Mouse (Mus musculus): Measurements from ENCODE around the gene Tmem88b.
"Not testable (repeated sequence)": the region's sequence is repeated elsewhere in the genome, so short reads cannot be mapped to it uniquely, and the experiment has no call there.

Tmem88b gene

DNA sequence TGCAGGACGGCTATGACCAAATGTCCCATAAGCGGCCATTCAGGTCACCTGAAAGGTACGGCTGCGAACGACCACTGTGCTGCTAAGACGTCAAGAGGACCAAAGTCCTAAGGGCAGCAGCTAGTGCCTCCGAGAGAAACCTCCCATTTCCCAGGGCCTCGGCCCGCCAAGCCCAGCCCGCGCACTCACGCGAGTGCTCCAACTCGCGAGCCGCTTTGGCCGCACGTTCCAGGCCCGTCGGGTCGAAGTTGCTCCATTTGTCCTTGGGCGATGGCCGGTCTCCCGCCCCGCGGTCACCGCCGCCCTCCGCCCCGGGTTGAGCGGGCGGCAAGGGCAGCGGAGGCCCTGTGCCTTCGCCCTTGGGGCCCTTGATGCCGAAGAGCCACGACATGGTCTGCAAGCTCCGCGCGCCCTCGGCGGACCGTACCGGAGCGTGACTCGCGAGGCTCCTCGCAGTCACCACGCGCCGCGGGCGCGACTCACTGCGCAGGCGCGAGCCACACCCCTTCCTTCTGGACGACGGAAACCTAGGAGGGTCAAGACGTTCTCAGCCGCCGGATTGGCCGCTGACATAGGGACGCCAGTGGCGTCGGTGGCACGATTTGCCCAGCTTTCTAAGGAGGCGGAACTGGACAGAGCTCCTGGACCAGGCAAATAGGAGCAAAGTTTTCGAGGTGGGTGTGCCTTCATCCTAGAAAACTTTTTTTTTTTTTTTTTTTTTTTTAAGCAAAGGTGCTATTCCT, 24.9 kb downstream of the Tmem88b start, which contains the start of gene Atad3a:
TSS of gene Atad3a (minus strand) at position 481 of the 743 bp plus-strand sequence.
- DNase-seq (ENCODE audit: low spot score in 2 of 2), result peak; percentile 98

DNA sequence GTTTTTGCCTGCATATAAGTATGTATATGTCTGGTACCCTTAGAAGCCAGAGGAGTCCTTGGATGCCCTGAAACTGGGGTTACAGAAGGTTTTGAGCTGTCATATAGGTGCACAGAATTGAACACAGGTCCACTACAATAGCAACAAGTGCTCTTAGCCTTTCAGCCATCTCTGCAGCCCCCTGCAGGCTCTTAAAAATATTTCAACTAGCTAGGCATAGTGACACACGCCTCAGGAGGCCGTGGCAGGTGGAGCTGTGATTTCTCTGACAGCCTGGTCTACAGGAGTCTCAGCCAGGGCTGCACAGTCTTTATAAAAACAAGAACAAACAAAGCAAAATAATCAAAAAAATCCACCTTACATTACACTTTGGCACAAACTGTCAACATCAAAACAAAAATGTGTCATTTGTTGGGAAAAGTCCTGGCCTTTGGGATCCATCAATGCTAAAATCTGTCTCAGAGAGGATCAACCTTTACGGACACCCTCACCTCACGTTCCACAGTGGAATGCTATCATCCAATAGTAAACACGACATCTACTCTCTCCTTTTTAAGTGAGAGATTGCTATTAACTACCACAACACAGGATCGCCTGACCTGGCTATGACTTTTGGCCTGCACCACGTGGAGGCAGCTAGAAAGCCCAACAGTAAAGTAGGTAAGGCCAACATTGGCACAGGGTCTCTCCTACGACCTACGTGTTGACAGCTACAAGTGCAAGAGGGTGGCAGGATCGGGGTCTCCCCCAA, 25.6 kb downstream of the Tmem88b start:
- DNase-seq (ENCODE audit: low spot score in 2 of 2), result no peak

DNA sequence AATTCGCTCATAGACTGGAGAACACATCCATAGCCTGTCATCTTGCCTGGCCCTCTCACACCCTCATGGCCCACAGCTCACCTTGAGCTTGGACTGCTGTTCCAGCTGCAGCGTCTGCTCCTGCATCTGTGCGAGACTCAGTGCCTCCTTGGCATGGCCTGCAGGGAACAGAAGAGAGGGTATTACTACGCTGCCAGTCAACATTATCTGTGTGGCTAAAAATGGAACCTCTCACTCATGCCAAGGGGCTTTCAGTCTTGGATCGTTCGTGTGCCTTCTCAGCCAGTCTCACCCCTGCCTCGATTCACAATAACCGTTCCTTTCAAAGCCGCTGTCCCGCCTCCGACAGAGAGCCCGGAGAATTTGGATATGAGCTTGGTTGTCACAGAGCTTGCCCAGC, 28.7 kb downstream of the Tmem88b start:
- no peak for DNase-seq (ENCODE audit: low spot score in 2 of 2)

DNA sequence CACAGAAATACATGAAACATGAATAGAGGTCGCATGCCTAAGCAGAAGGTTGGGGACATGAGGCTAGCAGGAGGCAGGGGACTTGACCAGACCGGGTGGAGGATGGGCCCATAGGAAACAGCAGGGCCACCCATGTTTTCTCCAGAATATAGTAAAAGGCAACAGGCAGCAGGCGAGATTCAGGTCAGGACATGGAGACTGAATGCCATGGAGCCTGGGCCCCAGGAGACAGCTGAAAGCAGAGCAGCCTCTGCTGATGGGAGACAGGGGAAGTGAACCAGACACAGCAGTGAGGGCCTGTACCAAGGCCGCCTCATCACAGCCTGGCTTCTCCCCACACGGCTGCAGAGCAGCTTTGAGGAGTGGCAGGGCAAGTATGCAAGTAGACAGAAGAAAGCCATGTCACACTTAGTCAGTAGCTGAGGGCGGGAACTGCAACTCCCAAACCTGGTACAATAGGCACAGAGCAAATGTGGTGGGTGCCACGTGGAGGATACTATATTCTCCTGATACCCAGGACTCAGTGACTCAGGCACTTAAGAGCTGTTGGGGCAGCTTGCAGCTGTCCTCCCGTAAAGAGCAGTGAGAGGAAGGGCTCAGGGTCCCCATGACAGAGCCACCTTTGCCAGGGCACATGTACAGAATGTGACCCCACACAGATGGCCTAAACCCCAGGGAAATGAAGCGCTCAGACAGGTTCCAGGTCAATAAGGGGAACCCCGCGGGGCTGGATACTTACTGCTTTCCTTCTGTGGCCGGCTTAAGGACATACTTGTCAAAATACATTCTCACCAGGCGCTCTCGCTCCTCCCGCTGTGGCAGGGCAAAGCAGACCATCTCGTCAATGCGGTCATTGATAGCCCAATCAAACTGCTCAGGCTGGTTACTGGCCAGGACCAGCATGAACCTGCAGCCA, 38.8 kb downstream of the Tmem88b start:
- DNase-seq (ENCODE audit: low spot score in 2 of 2), result no peak

DNA sequence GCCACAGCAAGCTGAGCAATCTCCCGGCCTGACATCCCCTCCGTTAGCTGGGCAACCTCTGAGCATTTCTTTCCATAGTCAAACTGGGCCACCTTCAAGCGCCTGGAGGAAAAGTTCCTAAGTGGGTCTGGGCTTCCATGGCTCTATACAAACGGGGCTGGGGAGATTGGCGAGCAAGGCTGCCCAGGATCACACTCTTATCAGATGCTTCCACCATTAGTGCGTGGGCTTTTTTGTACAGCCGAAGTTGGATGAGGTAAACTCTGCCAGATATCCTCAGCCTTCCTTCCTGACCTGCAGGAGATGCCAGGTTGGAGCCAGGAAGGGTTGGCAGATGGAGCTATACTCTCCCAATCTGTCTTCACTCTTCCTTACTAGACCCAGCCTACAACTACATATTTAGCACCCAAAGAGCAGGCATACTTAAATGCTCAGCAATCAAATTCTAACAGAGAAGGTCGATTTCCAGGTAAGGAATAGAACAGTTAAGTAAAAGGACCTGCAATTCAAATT, 39.6 kb downstream of the Tmem88b start:
- no peak for DNase-seq (ENCODE audit: low spot score in 2 of 2)

DNA sequence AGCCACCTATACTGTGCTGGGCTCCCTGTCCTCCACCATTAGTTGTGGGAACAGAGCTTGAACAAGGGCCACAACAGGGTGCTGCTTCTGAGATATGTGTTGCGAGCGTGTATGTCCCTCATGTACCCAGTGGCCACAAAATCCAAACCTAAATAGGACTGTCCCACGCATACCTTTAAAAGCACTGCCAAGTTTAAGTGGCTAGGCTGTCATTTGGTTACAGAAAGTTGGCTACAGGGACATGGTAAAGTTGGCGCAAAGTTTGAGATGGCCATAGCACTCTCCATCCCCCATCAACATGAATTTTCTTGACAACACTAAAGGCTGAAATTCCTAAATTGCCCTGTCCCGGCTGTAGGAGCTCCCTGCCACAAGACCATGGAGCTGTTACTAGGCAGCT, 40.5 kb downstream of the Tmem88b start:
- no peak for DNase-seq (ENCODE audit: low spot score in 2 of 2)

DNA sequence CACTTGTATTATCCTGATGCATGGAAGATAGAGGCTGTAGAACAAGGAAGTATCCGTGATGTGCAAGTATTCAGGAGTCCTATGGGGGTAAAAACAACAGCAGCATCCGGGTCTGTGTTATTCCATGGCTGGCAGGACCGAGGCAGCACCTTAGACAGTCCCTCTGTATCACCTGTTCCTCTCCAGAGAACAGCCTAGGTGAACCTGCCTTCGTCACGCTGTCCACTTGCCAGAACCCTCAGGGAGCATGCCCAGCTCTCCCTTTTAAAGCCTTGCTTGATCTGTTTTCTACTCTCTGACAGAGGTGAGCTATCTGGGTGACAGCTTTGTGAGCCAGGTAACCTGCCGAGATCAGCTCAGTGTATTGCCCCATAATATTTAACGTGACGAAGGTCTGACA, 41.2 kb downstream of the Tmem88b start:
- DNase-seq (ENCODE audit: low spot score in 2 of 2), result no peak

DNA sequence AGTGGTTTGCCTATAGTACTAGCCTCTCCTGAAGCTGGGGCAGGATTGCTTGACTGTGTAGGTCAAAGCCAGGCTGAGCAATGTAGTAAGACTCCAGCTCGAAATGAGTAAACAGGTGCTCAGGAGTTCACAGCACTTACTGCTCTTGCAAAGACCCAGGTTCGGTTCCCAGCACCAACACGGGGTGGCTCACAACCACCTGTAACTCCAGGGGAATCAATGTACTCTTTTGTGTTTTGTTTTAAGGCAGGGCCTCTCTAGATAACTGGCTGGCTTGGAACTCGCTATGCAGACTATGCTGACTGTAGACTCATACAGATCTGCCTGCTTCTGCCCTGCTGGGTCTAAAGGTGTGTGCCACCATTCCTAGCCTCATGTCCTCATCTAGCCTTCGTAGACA, 43.0 kb downstream of the Tmem88b start:
- no peak for DNase-seq (ENCODE audit: low spot score in 2 of 2)

DNA sequence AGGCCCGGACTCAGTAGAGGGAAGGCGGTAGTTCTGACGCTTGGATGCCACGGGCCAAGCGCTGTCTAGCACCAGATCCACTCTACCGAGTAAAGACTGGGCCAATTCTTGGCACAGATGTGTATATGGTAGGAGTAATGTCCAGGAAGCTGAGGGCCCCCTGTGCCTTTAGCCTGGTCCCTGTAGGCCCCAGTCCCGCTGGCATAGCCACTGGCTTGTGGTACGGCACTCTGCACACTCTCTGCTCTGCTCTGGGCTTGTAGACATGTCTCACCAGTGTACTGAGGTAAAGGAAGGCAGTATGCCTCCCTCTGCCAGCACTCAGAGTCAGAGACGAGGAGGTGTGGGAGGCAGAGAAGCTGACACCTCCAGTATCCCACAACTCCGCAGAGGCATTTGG, 45.0 kb downstream of the Tmem88b start:
- DNase-seq (ENCODE audit: low spot score in 2 of 2), result not testable (repeated sequence)

DNA sequence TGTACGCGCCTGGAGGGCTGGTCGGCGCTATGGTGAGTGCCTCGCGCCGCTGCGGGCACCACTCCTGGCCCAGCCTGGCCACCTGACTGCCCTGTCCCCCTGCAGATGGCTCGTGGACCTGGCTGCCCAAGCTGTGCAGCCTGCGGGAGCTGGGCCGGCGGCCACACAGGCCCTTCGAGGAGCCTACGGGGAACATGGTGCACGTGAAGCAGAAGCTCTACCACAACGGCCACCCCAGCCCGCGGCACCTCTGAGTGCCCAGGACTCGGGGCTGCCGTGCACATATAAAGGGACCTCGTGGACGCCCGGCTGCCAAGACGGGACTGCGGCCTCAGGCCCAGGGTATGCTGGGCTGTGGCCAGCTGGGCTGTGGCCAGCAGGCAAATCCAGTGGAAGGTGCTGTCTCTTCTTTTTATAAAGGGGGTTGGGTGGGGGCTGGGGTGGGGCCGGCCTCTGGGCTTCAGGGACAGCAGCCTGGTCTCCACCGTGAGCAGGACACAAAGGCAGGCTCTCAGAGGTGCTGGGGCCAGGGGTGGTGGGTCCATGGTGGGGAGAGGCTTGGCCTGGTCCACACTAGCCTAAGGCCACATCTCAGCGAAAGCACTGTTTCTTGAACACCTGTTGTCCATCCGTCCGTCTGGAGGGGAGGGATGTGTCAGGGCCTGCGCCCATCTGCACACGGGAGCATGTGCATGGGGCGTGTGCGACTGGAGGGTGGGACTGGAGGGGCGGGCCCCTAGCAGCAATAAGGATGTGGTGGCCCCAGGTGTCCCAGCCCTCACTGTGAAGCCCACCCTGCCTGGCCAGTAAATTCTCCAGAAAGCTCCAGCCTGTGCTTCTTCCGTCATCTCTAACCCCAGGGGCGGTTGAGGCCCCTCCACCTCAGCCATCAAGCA, 45.7 kb downstream of the Tmem88b start:
- DNase-seq (ENCODE audit: low spot score in 2 of 2), result no peak

DNA sequence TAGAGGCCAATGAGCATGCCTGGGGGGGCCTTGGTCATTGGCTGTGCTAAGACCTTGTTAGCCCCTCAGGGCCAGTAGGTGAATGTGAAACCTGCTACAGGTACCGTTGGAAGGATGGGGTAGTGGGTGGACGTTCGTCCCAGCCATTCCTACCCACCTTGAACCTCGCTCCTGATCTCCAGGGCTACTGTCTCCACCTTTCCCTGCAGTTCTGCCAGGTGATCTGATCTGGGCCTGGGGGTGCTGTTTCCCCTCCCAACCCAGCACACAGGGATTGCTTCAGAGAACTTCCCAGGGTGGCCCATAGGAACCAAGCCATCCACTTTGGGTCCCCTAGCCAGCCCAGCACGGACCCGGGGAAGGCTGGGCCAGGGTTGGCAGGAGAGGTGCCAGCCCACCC, 46.5 kb downstream of the Tmem88b start:
- DNase-seq (ENCODE audit: low spot score in 2 of 2), result no peak

DNA sequence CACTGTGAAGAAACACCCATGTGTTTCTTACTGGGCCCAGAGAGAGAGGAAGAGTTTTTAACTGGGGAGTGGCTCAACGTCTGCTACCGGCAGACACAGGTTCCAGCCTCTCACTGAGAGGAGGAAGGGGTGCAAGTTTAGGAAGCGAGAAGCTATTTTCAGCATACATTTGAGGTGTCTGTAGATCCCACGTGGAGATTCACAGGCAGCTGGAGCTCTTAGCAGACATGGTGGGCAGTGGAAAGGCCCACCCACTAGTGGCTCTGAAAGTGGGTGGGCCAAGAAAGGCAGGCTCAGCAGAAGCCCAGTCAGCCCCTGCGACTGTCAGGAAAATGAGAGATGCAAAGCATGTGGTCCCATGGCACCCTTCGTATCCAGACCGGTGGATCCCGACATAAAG, 47.4 kb downstream of the Tmem88b start:
- DNase-seq (ENCODE audit: low spot score in 2 of 2), result peak in 1 of 2 experiments; percentile 73

DNA sequence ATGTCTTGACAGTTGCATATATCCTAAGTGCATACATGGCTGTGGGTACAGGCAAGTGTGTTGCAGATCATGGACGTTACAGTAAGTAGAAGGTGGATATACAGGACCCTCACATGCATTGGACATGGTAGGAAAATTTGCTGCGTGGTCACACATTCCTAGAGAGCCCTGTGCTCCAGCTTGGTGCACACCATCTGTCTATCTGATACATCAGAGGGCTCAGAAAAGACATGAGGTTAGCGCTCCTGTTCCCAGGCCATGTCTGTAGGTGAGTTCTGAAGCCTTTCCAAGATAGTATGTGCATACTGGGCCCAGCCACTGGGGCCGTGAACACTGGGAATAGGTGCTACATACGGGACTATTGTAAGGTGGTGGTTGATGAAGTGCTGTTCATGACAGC, 49.3 kb downstream of the Tmem88b start:
- no peak for DNase-seq (ENCODE audit: low spot score in 2 of 2)

DNA sequence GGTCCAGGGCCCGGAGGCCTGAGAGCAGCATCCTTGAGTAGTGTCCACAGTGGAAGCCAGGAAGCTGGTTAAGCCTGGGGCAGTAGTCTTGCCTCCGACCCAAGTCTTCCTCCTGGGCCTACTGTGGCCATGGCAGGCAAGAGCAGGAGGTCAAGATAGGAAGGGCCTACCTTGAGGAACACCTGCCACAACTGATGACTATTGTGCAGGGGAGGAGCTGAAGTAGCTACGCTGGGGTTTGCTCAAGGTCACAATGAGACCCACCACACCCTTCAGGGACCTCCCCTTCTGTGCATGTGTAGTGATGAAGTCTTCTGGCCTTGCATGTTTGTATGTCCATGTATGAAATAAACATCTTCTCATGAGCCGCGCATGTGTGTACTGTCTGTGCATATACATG, 49.9 kb downstream of the Tmem88b start:
- DNase-seq (ENCODE audit: low spot score in 2 of 2), result no peak

DNA sequence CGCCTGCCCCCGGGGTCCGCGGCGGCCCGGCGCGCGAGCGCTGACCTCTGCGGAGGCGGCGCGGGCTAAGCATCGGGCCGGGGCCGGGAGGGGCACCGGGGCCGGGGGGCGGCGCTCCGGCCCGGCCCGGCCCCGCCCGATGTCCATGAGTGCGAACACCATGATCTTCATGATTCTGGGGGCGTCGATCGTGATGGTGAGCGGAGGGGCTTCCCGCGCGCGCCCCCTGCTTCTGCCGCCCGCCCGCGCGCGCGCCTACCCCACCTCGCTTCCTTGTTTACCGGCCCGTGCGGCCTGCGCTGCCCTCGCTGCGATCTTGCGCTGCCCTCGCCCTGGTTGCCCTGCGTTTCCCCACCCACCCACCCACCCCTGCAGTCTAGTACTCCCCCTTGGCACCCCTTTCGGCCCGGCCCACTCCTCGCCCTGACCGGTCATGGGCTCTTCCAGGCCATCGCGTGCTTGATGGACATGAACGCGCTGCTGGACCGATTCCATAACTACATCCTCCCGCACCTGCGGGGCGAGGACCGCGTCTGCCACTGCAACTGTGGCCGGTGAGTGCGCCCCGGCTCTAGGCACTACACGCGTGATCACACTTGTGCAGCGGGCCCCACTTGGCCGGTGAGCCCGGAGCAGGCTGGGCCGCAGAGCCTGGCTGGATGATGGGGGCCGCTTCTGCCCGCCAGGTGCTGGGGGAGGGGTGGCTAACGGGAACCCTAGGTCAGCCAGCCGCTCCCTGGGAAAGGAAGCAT, 50.5 kb downstream of the Tmem88b start:
- peak in 1 of 2 experiments; percentile 30 for DNase-seq (ENCODE audit: low spot score in 2 of 2)

DNA sequence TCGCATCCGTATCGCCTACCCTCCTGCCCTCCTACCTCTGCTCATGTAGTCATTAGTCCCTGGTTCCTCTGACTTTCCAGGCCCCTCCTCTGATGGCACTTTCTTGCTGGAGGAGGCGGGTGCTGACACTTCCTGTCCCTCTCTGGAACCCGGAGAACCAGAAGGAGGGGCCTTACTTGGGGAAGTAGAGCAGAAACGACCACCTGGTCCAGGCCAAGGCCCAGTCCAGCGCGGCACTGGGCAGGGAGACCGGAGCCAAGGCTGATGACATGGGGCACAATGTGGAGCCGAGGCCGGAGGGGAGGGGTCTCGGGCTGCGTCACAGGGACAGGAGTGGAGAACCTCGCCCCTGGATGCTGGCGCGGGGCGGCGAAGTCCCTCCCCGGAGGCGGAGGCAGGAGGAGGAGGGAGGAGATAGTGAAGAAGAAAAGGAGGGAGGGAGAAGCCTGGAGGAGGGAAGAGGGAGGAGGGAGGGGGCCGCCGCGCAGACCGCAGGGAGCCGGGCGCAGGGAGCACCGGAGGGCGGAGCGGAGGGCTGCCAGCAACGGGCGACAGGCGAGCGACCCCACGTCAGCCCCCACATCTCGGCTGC, 51.2 kb downstream of the Tmem88b start, which contains the start of gene Tmem240:
TSS of gene Tmem240 (plus strand) at position 451 of the 592 bp plus-strand sequence.
- peak; percentile 89 to 90 for DNase-seq (ENCODE audit: low spot score in 2 of 2)

DNA sequence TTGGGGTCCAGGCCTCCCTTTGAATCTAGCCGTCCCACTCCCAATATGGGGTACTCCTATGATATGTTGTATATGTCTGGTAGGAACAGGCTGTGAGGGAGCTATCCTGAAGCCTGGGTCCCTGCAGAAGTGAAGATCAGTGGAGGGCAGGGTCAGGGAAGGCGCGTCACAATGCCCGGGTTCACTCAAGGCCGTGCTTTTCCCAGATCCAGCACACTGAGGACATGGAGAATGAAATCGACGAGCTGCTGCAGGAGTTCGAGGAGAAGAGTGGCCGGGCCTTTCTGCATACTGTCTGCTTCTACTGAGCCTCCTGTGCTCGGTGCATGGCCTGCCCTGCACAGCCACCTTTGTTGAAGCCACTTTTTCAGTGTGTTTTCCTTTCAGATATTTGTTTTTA, 52.4 kb downstream of the Tmem88b start:
- no peak for DNase-seq (ENCODE audit: low spot score in 2 of 2)
